Mouse (Mus musculus): ENCODE results near the gene Apol7b. TPM values are rescaled to one million over a fixed set of nuclear protein-coding genes. Genes with fewer than 3 reads are reported as not detected.

Gene Apol7b
- total and polyA plus RNA-seq, 2 experiments from 2014 or later, result not detected

- no peak for ATAC-seq (ENCODE audit: insufficient read depth, low read depth)
- TF ChIP-seq CTCF (IDR thresholded peaks at IDR 0.05; ENCODE audit: low read depth), result no peak
- TF ChIP-seq EP300 (IDR thresholded peaks at IDR 0.05; ENCODE audit: low read depth), result no peak
- DNase-seq (ENCODE audit: low spot score), result no peak
- H3K27ac ChIP-seq (ENCODE audit: low read depth), result no peak overlapping the region
- no peaks in the 10 kb centered on the region for H3K27me3 ChIP-seq (ENCODE audit: control insufficient read depth, insufficient read depth, low read length)
- H3K4me2 ChIP-seq (ENCODE audit: low read depth, low read length), result no peak overlapping the region
- WGBS, result 78% methylated on average over 4 of the region's 4 CpGs
- no peaks in the 10 kb centered on the region for H3K4me1 ChIP-seq (ENCODE audit: control insufficient read depth, insufficient read depth)
- H3K4me3 ChIP-seq (ENCODE audit: low read depth, low read length), result no peak overlapping the region
- no peak overlapping the region for H3K9ac ChIP-seq (replicated peaks; ENCODE audit: low read depth, low read length)
- no peaks in the 10 kb centered on the region for H3K9me3 ChIP-seq (replicated peaks; ENCODE audit: control insufficient read depth, low read length)
- H3K36me3 ChIP-seq (replicated peaks; ENCODE audit: control insufficient read depth, insufficient read depth, low read length), result no peaks in the 10 kb centered on the region
These were observed 69.9 kb downstream of the Apol7b start for GRCm38 (mm10) chr15:77377419-77377818.

DNA sequence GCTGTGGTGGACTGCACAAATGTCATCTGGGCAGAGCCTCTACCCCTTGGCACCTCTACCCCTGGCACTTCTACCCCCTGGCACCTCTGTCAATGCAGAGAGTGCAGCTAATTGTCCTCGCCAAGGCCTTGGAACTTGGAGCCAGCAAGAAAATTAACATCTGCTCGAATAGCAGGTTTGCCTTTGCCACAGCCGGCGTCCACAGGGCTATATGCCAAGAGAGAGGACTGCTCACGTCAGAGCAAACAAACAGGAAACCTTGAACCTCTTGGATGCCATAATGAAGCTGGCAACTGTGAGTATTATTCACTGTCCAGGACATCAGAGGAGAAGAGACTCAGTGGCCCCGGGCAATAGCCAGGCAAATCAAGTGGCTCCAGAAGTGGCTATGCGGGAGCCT lies 70.4 kb downstream of the Apol7b start:
- H3K4me1 ChIP-seq (ENCODE audit: control insufficient read depth, insufficient read depth), result no peaks in the 10 kb centered on the region
- ATAC-seq (ENCODE audit: insufficient read depth, low read depth) (no peak), DNase-seq (ENCODE audit: low spot score) (no peak)
- H3K36me3 ChIP-seq (replicated peaks; ENCODE audit: control insufficient read depth, insufficient read depth, low read length), result no peaks in the 10 kb centered on the region
- H3K4me2 ChIP-seq (ENCODE audit: low read depth, low read length), result no peak overlapping the region
- no peak overlapping the region for H3K27ac ChIP-seq (ENCODE audit: low read depth)
- no peaks in the 10 kb centered on the region for H3K9me3 ChIP-seq (replicated peaks; ENCODE audit: control insufficient read depth, low read length)
- no peak for TF ChIP-seq EP300 (IDR thresholded peaks at IDR 0.05; ENCODE audit: low read depth)
- TF ChIP-seq CTCF (IDR thresholded peaks at IDR 0.05; ENCODE audit: low read depth), result no peak
- H3K27me3 ChIP-seq (ENCODE audit: control insufficient read depth, insufficient read depth, low read length), result no peaks in the 10 kb centered on the region
- WGBS, result 80% methylated on average over 7 of the region's 7 CpGs
- H3K4me3 ChIP-seq (ENCODE audit: low read depth, low read length), result no peak overlapping the region
- no peak overlapping the region for H3K9ac ChIP-seq (replicated peaks; ENCODE audit: low read depth, low read length)

Other genes starting within 250 kb of the Apol7b start
- 143 and 151 TPM in 2 replicates for gene Rbfox2, start 140.5 kb downstream of the Apol7b start, total RNA-seq (2014; rRNA removed; ENCODE audit: low replicate concordance)
- 47.6 and 49.1 TPM in 2 replicates for gene Rbfox2, start 140.5 kb downstream of the Apol7b start, polyA plus RNA-seq (2015; fragmentation: Nextera tagmentation; extraction: Ambion mirVana)
- gene Apol7a, start 48.4 kb downstream of the Apol7b start, total RNA-seq (2014; rRNA removed; ENCODE audit: low replicate concordance), result 1.3 TPM in 1 of 2 replicates, not detected in the other
- gene Apol7a, start 48.4 kb downstream of the Apol7b start, polyA plus RNA-seq (2015; fragmentation: Nextera tagmentation; extraction: Ambion mirVana), result 0.20 and 0.27 TPM in 2 replicates
- 0.12 TPM in 1 of 2 replicates, not detected in the other for gene Apol9a, start 36.4 kb downstream of the Apol7b start, total RNA-seq (2014; rRNA removed; ENCODE audit: low replicate concordance)
- 0.45 and 0.52 TPM in 2 replicates for gene Apol9a, start 36.4 kb downstream of the Apol7b start, polyA plus RNA-seq (2015; fragmentation: Nextera tagmentation; extraction: Ambion mirVana)
- not detected in 2 replicates for gene Apol10a, start 29.6 kb upstream of the Apol7b start, total RNA-seq (2014; rRNA removed; ENCODE audit: low replicate concordance)
- gene Apol10a, start 29.6 kb upstream of the Apol7b start, polyA plus RNA-seq (2015; fragmentation: Nextera tagmentation; extraction: Ambion mirVana), result 0.04 TPM in 1 of 2 replicates, not detected in the other
- gene Apol11a, start 60.8 kb upstream of the Apol7b start, total RNA-seq (2014; rRNA removed; ENCODE audit: low replicate concordance), result not detected in 2 replicates
- gene Apol11a, start 60.8 kb upstream of the Apol7b start, polyA plus RNA-seq (2015; fragmentation: Nextera tagmentation; extraction: Ambion mirVana), result not detected in 2 replicates
- 0.12 TPM in 1 of 2 replicates, not detected in the other for gene Apol7c, start 85.8 kb upstream of the Apol7b start, total RNA-seq (2014; rRNA removed; ENCODE audit: low replicate concordance)
- gene Apol7c, start 85.8 kb upstream of the Apol7b start, polyA plus RNA-seq (2015; fragmentation: Nextera tagmentation; extraction: Ambion mirVana), result not detected in 2 replicates
- not detected in 2 replicates for gene 1700025B11Rik, start 114.4 kb upstream of the Apol7b start, total RNA-seq (2014; rRNA removed; ENCODE audit: low replicate concordance)
- not detected in 2 replicates for gene 1700025B11Rik, start 114.4 kb upstream of the Apol7b start, polyA plus RNA-seq (2015; fragmentation: Nextera tagmentation; extraction: Ambion mirVana)
- not detected in 2 replicates for gene Apol10b, start 148.6 kb upstream of the Apol7b start, total RNA-seq (2014; rRNA removed; ENCODE audit: low replicate concordance)
- gene Apol10b, start 148.6 kb upstream of the Apol7b start, polyA plus RNA-seq (2015; fragmentation: Nextera tagmentation; extraction: Ambion mirVana), result 0.11 TPM in 1 of 2 replicates, not detected in the other
- not detected in 2 replicates for gene Gm36245, start 151.8 kb upstream of the Apol7b start, total RNA-seq (2014; rRNA removed; ENCODE audit: low replicate concordance)
- gene Gm36245, start 151.8 kb upstream of the Apol7b start, polyA plus RNA-seq (2015; fragmentation: Nextera tagmentation; extraction: Ambion mirVana), result not detected in 2 replicates
- gene Apol11b, start 195.8 kb upstream of the Apol7b start, total RNA-seq (2014; rRNA removed; ENCODE audit: low replicate concordance), result 0.50 TPM in 1 of 2 replicates, not detected in the other
- 0.05 and 0.18 TPM in 2 replicates for gene Apol11b, start 195.8 kb upstream of the Apol7b start, polyA plus RNA-seq (2015; fragmentation: Nextera tagmentation; extraction: Ambion mirVana)

All from heart, postnatal 0 days (tissue).